Mouse (Mus musculus) thymus, postnatal 4 days (tissue): ENCODE measurements around the gene Dcun1d4.

Experiments
- DNase-seq: peaks from one replicate; pipeline ENCODE4 v3.0.0; 2021

Dcun1d4 gene

DNA sequence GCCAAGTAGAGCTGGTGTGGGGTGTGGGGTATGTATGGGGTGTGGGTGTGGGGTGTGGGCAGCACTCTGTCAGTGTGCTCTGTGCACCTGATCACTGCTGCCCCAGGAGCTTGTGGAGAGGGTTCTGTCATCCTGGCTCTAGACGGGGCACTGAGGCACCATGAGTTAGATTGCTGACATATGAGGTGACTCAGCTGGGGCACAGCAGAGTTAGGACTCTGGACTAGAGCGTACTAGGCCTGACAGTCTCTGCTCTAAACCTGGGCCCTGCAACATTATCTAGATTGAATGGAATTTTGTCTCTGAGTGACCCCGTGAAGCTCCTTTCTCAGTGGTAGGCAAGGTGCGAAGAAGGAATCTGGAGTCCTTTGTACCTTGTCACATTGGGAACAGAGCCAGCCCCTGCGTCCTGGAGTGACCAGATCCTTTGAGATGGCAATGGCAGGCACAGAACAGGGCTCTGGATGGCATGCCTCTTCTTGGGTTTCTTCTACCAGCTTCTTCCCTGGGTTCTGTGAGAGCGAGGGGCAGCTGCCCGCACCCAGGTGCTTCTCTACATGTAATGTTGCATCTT lies 20.2 kb downstream of the Dcun1d4 start:
- DNase-seq: no peak

DNA sequence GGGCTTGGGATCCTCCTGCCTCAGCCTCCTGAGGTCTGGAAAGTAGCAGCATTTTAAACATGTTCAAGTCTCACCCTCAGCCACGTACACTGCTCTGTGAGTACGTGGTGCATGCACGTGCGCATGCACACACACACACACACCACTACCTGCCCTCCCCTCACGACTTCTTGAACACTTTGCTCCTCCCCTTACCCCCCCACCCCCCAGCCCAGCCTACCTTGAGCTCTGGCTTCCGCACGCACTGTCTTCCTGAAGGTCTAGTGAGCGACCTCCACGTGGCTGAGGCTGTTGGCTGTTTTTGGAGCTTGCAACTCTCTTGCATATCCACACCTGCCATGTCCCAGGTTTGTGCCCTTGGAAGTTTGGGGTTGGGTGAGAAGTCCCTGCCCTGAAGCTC lies 21.6 kb downstream of the Dcun1d4 start:
- DNase-seq: no peak

DNA sequence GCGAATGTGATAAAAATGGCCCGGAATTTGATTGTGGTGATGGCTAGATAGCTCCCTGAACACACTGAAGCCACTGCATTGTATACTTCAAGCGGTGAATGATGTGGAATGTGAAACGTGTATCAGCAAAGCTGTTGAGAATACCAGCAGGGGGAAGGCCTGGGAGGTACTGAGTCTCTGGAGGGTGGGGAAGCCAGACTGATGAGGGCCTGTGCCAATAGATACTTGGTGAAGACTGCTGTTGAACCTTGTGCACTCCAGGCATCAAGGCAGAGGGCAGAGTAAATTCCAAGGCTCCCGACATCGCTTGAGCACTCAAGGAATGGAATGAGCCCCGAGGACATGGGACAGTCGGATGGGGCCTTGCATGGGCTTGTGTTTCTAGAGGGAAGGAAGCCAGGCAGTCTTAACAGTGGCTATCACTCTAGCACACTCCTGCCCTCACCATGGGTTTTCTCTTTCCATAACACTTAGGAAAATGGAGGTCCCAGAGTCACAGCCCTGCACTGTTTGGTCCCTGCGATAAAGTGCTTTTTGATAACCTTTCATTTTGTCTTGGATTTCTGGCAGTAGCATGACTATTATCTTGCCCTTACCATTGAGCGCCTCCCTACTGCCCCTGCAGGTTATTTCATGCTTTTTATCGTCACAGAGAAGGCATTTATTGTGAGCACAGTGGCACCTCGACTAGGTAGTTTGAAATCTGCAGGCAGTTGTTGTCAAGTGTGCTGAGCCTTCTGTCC lies 22.4 kb downstream of the Dcun1d4 start:
- DNase-seq: no peak

DNA sequence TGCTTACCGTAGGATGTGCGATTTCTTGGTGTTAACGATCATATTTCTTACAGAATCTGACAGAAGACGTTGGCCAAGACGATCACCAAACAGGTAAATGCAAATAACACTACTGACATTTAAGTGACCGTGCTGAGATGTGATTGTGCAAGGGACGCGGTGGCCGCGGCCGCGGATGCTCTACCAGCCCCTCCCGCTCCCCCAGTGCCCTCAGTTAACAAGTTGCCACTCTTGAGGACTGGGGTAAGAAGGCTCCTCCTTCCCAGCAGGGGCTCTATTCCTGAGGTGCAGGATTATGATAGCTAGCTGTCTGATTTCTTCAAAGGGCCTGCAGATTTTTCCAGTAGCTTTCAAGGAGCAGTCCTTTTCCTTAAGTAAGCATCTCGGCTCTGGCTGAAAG lies 30.3 kb downstream of the Dcun1d4 start:
- no peak for DNase-seq

DNA sequence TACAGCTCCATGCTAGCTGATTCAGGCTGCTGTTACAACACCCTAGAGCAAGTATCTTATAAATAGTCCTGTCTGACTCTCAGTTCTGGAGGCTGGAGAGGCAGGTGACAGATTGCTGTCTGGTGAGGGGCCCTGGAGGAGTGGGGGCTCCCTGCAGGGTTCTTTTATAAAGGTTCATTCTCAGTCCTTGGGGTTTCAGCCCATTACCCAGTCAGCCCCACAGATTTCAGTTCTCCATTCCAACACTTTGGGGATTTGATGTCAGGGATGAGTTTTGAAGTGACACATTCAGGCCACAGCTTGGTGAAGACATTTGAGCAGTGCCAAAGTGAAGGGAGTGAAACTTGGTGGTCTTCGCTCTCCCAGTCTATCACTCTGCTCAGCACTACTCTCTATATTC lies 31.4 kb downstream of the Dcun1d4 start:
- DNase-seq: no peak

DNA sequence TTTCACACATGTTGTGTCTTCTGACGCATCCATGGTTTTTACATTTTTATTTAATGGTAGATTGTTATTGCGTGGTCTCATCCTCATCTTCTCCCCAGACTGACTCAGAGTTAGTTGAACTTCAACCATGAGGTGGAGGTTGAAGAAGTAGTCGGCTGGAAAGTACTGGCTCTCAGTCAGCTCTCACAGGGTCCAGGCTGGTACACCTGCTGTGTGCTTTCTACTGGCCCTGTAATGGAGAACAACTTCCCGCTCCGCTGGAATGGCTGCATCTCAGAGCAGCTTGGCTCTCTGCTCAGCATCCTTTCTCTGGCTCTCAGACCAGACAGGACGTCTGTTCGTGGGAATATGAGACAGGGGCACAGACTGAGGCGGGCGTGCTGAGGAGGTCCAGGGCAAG lies 31.9 kb downstream of the Dcun1d4 start:
- no peak for DNase-seq

DNA sequence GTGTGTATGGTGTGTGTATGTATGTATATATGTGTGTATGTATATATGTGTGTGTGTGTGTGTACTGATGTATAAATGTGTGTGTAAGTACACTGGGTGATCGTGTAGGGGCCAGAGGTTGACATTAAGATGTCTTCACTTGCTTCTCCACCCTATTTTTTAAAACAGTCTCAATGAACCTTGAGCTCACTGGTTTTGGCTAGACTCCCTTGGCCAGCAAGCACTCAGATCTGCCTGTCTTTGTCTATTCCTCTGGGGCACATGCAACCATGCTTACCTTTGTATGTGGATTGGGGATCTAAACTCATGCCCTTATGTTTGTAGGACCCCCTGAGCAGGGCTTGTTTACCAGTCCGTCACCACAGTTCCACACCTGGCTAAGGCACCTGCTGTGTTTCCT lies 33.4 kb downstream of the Dcun1d4 start:
- DNase-seq: no peak

DNA sequence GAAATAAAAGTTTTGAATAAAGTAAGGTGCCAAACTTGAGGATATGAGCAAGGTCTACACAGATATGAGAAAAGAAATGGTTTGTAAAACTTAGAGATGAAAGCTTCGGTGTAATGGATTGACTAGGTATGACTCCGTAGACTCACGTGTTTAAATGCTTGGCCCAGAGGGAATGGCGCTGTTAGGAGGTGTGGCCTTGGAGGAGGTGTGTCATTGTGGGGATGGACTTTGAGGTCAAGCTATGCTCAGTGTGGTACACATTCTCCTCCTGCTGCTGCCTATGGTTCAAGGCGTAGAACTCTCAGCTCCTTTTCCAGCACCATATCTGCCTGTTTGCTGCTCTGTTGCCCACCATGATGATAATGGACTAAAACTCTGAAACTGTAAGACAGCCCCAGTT lies 36.5 kb downstream of the Dcun1d4 start:
- DNase-seq: no peak

DNA sequence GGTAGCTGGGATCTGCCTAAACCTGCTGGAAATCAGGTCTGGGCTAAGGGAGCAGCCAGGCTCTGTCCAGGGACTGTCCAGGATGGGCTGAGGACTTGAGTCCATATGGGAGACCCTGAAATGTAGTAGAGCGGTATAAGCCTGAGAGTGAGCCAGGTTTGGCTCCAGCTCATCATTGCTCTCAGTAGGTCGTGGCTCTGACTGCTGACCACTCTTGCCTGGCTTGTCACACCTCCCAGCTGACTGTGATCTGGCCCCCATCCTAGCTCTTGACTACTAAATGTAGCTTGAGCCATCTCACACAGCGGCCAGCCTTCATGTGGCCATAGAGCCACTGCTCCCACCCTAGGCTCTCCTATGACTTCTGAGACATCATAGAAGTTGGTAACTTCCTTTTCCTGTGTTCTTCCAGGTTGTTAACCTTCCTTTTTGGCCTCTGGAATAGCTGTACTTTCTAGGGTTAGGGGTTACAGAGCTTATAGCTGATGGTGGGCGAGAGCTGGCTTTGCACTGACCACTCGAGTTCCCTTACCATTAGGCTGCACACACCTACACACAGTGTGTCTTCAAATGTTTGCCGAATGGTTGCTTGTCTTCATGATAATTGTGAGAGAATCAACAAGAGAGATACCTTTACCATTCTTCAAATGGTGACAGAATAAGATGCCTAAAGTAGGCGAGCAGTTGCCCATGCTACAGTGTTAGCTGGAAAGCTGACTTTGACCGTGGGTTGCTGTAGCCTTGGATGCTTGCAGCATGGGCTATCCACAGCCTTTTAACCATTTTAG lies 37.8 kb downstream of the Dcun1d4 start:
- no peak for DNase-seq

DNA sequence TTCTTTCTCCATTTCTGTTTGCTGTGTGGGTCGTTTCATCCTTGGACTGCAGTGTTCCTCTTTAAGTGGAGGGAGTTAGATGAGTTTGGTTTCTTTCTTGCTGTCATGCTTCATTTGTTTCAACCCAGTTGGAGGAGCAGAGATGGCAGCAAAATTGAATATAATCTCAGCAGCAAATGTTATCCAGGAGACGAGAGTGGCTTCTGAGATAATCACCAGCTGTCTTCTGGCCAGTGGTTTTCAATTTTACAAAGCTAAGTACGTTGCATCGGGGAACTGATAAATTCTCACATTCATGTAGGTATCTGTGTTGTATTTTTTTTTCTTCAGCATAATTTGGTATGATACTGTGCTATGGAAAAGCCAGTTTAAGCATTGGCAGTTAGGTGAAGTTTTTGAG lies 40.0 kb downstream of the Dcun1d4 start:
- no peak for DNase-seq

DNA sequence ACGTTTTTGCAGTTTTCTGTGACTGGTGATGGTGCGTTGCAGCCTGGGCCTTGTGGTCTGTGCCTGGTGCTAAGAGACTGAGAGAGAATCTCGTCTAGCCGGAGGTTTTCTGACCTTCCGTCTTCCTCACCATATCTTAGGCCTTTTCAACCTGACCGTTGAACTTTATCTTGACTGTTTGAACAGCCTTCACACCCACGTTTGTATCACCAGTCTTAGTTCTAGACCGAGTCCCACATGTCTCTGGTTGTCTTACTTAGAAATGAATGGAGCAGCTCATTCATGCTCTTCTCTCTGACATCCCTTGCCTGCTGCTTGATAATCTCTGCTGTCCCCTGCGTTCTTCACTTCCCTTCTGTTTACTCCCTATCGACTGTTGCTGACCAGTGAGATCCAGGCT lies 42.4 kb downstream of the Dcun1d4 start:
- no peak for DNase-seq

DNA sequence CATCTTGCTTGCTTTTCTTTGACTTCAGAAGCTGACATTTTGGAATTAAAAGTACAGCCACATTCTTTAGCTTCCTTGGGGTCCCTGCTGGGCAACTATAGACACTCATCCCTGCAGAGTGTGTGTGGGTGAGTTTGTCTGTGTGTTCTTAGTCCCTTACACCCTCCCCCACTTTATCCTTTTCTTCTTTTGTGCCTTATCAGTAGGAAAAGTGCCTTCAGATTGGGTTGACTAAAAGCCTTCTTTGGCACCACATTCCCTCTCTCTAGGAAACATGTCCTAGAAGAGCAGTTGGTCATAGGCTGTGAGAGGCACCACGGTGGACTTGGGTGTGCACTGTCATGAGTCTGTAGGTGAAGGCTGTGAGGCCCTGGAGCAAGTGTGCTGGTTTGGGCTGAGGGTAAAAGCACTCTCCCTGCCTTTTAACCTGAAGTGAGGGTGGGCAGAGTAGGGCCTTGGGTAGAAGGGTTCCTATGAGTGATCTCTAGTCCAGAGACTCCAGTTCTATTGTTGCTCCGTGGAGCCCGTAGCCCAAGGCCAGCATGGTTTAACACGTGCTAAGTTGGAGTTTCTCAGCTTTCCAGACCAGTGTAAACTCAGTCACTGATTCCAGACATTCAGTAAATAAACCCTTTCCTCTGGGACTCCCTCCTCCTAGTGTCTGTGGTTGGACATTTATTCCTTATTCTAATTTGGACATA lies 43.6 kb downstream of the Dcun1d4 start:
- no peak for DNase-seq

DNA sequence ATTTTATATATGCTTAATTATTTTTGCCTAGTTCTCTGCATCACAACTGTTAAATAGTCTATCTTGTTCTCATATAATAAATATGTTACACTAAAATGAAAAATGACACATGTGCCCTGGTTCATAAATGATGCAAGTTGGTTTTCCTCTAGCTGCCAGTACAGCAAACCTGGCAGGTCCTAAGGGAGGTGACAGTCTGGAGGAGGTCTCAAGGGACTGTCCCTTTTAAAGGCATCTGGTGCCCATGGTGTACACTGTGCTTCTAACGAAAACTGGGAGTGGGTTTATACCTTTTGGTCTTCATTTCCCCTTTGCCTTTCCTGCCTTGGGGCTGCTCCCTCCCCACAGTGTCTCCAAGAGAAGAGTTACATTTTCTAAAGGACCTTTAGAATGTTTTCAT lies 51.4 kb downstream of the Dcun1d4 start:
- DNase-seq: no peak

DNA sequence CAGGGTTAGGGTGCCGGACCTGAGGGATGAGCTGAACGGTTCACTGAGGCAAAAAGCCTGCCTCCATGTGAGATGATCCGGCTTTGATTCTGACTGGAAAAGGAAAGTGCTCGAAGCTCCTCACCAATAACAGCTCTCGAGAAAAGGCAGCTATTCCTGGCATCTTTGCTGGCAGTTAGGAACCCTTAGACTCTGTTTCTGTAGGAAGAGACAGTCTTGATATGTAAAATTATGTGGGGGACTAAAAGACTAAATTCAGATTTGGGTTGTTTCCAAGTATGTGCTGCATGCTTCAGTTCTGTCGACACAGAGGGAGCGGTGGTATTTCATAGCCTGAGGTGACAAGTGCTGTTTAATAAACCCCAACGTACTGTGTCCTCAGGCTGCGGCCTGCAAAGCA lies 52.1 kb downstream of the Dcun1d4 start:
- DNase-seq: no peak

DNA sequence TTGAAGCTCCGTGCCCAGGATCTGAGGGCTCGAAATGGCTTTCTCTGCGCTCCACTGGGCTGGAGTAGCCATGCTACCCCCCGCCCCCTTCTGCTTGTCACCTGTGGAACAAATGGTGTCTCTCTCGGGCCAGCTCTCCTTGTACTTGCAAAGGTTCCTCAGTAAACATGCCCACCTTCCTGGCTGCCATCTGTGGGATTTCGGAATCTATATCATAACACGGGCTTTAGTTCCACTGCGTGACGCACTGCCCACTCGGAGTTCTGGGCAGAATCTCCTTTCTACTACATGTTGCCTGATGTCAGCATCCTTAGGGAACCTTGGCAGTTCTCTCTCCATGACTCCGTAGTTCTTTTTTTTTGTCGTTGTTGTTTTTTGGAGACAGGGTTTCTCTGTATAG lies 56.9 kb downstream of the Dcun1d4 start:
- no peak for DNase-seq

DNA sequence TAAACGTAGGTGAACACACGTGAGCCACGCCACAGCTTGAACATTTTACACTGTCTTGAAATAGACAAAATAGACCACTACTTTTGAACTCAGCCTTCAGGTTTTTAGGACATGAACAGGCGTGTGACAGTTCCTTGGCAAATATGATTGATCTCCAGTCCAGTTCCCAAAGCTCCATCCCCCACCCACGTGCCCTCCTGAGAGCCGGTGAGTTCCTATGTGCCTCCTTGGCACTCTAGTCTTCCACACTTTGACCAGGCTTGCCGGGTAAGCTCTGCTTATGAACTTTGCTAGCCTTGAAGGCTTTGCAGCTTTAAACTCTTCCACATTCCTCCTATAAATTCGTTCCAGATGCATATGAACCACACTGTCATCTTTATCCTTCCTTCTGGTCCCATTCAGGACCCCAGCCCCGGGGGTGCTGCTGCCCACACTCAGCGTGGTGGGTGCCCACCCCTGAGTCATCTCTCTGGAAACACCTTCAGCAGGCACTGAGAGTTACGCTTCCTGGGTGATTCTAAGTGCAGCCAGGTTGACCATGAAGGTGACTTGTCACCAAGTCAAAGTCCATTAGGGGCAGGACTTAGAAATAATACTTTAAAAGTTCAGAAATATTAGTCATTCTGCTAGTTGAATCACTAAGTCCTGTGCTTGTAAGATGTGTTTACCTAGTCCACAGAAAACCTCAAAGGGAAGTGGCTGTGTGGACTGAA lies 57.9 kb downstream of the Dcun1d4 start:
- no peak for DNase-seq

DNA sequence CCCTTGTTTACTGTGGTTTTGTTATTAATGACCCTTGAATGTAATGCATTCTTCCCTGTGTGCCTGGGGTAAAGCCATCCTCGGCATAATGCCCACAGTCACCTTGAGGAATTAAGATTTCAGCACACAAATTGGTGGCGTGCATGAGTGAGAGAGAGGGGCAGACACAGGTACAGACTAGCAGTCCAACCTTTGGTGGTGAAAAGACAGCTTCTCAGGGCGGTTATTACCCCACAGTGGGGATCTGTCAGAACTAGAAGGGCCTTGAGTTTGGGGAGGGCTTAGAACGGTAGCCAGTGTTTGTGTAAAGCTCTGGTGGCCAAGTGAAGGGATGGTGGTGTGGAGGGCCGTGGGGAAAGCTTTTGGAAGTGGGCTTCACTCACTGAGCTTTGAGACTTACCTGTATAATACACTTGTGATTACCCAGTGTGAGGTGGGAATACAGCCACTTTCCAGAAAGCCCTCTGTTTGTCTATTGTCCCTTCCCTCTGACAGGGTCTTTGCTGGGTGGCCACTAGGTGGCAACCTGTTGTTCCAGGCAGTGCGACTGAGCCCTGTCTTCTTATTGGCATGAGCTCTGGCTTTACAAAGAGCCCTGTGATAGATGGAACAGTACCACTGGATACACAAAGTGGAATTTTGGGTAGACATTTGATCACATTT lies 59.2 kb downstream of the Dcun1d4 start:
- DNase-seq: peak; percentile 68

DNA sequence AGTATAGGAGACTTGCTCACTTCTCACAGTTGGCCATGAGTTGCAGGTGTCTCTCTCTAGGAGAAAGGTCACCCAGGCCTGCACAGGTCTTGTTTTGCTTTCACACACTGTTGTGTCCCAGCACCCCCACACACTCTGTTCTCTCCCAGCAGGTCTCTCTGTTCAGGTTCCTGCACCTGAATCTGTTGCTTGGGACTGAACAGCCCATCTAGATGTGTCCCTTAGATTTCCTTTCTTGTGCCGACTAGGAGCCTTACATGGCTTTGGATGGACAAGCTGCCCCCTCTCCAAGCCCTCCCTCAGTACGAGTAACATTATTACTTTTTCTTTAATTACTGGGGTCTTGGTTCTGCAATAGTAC lies 59.7 kb downstream of the Dcun1d4 start:
- DNase-seq: no peak

DNA sequence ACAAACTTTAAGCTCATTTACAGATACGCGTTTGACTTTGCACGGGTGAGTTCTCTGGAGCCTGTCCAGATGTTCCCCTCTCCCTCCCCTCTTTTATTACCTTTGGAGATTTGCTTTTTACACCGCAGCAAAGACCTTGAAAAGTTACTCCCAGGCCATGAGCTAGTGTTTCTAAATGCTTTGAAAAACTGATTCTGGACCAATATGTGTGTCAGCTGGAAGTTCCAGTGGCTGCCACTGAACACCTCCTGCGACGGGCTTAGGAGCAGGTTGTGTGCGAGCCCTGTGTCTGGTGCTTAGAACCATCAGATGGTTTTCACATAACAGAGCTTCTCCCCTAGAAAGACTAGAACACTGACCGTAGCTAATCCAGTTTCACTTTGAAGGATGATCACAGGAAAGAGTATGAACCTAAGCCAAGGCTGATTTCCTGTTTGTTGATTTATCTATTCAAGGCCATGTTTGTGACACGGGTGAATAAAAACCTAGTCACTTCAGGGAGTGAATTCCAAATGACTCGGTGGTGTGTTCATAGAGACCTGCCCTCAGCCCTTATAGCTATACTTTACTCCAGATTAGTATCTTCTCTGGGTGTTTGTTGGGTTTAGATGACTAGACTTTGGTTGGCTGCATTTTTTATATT lies 63.4 kb downstream of the Dcun1d4 start:
- no peak for DNase-seq

DNA sequence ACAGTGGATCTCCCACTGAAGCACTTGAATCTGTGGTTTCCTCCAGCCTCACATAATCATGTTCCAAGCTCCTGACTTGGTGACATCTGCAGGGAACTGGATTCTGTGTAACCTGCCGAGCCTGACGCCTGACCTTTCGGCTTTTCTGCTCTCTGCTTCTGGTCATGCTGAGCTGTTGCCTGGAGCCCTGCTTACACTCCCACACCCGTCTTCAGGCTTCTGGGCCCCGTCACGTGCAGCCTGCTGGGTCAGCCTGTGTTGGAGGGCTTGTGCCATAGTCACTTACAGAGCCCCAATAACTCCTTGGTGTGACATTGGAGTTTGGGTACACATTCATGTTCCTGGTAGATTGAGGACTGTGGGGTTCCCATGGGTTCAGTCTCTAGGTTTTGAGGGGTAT lies 64.8 kb downstream of the Dcun1d4 start:
- DNase-seq: no peak

DNA sequence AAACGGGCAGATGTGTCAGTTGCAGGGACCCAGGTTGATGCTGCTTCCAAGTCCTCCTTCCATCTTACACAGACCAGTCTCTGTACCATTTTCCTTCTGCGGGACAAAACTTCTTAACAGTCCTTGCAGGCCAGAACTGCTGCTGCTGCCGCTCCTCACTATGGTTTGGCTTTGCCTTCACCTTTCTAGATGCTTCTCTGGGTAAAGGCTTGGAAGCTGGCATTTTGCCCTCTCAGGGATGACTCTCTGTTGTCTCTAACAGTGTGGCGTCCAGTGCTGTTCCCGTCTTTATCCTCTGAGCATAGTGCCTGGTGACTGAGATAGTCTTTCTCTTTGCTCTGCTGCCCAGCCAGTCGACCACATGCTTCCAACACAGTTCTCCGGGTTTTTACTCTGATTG lies 66.5 kb downstream of the Dcun1d4 start:
- DNase-seq: no peak

DNA sequence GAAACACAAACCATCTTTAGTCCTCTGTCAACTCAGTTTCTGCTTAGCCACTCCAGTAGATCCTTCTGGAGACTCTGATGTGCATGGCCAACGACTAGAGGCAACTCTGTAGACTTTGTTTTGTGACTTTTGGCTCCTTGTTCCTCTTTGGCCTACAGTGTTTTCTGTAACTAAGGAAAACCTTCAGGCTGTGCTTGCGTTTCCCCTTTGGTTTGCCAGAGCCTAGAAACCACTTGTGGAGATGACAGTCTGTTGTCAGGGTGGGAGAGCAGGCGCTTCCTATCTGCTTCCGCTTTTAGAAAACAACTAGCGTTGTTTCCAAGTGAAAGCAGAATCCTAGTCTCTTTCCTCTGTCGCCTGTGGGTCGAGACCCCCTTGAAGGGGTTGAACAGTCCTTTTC lies 67.4 kb downstream of the Dcun1d4 start:
- DNase-seq: no peak
